Mouse (Mus musculus): Measurements from ENCODE around the gene Il1b. TPM values are rescaled to one million over a fixed set of nuclear protein-coding genes. Genes with fewer than 3 reads are reported as not detected.

The Il1b gene
- polyA plus RNA-seq, 1 experiment from 2014 or later: not detected

DNA sequence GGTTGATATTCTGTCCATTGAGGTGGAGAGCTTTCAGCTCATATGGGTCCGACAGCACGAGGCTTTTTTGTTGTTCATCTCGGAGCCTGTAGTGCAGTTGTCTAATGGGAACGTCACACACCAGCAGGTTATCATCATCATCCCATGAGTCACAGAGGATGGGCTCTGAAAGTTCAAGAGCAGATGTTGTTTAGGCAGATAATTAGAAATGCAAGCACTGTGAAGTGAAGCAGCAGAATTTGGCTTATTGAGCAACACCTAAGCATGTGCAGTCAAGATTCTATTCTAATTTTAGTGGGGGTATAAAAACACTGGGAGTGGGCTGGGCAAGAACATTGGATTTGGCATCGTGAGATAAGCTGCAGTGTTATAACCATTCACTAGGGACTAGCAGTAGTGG, 3.7 kb downstream of the Il1b start:
- Histone ChIP-seq H3K9ac (replicated peaks) (no peak overlapping the region), H3K27me3 (no peaks in the 10 kb centered on the region), H3K4me3 (no peak overlapping the region), H3K4me1 (no peaks in the 10 kb centered on the region), H3K9me3 (no peaks in the 10 kb centered on the region), H3K27ac (replicated peaks) (no peak overlapping the region), H3K4me2 (replicated peaks) (no peak overlapping the region), H3K36me3 (no peaks in the 10 kb centered on the region)
- 86% methylated on average over 5 of the region's 5 CpGs for WGBS
- no peak for ATAC-seq (replicated peaks)

DNA sequence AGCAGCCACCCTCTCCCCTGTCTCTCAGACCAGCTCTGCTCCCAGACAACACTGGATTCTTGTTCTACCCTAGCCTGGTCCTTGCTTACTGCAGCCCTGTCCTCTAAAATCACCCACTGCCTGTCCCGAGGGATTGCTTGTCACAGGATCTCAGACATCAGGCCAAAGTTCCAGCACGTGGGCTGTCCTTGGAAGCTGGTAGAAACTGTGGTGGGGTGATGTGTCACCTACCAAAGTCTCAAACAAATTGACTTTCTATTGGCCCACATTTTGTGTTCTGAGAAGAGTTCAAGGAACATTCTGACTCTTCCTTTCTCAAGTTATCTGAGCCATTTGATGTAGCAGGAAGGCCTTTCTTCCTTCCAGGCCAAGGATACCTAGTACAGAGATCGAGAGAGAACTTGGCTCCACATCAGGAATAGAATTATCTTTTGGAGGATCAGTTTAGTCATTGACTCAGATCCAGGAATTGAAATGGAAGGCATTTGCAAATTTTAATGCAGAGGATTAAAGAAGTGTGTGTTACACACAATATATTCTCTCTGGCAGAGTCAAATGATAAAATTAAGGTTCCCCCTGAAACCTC, 9.9 kb downstream of the Il1b start:
- no peaks in the 10 kb centered on the region for H3K36me3 ChIP-seq
- H3K9ac ChIP-seq (replicated peaks): no peak overlapping the region
- no peak overlapping the region for H3K4me2 ChIP-seq (replicated peaks)
- H3K27ac ChIP-seq (replicated peaks): no peak overlapping the region
- 75% methylated on average over 3 of the region's 3 CpGs for WGBS
- H3K4me1 ChIP-seq: no peaks in the 10 kb centered on the region
- no peaks in the 10 kb centered on the region for H3K27me3 ChIP-seq
- H3K9me3 ChIP-seq: no peaks in the 10 kb centered on the region
- no peak for ATAC-seq (replicated peaks)
- H3K4me3 ChIP-seq: no peak overlapping the region

DNA sequence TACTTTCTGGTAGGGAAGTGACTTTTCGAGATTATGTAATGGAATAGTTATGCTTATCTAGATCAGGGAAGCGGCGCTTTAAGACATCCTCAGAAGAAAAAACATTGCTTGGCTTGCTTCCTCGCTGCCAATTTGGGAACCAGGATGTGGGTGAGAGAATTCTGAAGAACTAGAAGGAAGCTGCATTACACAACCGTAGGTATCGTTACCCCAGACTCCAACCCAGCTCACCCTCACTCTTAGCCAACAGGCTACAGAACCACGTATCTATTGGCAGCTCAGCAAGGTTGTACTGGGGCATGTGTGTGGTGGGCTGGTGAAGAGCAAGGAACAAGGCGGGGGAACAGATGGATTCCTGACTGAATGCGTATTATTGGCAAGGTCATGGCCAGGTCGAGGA, 10.7 kb downstream of the Il1b start:
- no peak for ATAC-seq (replicated peaks)
- no peaks in the 10 kb centered on the region for H3K27me3 ChIP-seq
- H3K36me3 ChIP-seq: no peaks in the 10 kb centered on the region
- H3K9me3 ChIP-seq: no peaks in the 10 kb centered on the region
- H3K4me3 ChIP-seq: no peak overlapping the region
- no peak overlapping the region for H3K27ac ChIP-seq (replicated peaks)
- no peaks in the 10 kb centered on the region for H3K4me1 ChIP-seq
- H3K9ac ChIP-seq (replicated peaks): no peak overlapping the region
- WGBS: 87% methylated on average over 10 of the region's 10 CpGs
- no peak overlapping the region for H3K4me2 ChIP-seq (replicated peaks)

DNA sequence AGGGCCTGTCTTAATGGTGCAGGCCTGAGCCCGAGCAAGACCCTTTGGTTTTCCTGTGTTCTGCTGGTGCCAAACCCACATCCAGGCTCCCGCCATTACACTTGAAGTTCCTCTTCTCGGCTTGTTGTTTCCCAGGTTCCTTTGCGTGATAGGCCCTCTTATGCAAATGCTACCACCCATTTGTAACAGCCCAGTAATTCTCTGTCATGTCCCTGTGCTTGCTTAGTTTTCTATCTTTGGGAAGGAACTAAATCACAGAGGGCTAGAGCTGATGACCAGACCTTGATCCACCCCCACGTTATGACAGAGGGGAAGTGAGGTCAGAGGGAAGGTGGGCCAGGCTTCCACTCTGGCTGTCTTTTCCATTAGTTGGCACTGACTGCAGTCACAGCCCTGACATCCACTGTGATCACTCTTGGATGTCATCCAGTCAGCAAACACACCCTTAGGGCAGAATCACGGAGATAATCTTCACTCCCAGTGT, 32.8 kb downstream of the Il1b start:
- Histone ChIP-seq H3K27me3 (no peaks in the 10 kb centered on the region), H3K36me3 (no peaks in the 10 kb centered on the region), H3K4me3 (no peak overlapping the region), H3K9ac (replicated peaks) (no peak overlapping the region), H3K27ac (replicated peaks) (no peak overlapping the region), H3K4me1 (0 out of 2 replicates have a peak, but pooled peaks cover 3% of the 10 kb centered on the region), H3K9me3 (no peaks in the 10 kb centered on the region), H3K4me2 (replicated peaks) (no peak overlapping the region)
- WGBS: 76% methylated on average over 6 of the region's 6 CpGs
- no peak for ATAC-seq (replicated peaks)

DNA sequence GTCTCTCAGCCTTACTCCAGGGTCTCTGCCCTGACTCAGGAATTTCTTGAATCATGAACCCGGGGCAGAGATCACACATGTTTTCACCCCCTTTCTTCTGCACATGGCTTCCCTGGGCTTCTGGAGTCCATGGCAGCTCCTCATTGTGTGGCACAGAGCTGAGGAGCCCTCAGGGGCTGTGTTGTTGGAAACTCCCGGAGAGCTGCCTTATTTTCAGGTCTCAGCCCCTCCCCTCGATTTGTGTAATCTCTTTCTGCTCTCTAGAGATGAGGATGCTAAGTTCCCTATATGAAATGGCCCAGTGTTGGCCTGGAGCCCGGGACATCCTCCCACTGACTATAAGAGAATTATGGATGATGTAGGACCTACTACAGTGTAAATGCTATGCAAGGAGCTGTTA, 37.5 kb downstream of the Il1b start:
- WGBS: 48% methylated on average over 4 of the region's 4 CpGs

DNA sequence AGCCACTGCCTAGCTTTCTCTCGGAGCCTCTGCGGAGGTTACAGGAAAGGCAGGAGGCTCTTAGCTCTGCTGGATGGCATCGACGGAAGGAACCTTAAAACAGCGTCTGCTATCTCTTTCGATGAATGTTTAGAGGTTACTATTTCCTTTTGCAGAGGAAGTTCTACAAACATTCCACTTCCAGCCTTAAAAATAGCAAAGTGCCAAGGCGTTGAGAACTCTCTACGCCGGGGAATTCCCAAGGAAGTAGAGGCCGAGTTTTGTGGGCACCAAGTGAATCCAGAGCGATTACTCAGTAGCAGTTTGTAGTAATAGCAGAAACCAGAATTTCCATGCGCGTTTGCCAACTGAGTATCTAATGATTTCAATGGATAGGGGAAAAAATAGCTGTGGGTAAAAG, 40.4 kb downstream of the Il1b start:
- no peaks in the 10 kb centered on the region for H3K27me3 ChIP-seq
- no peak overlapping the region for H3K4me2 ChIP-seq (replicated peaks)
- H3K9ac ChIP-seq (replicated peaks): no peak overlapping the region
- H3K27ac ChIP-seq (replicated peaks): no peak overlapping the region
- ATAC-seq (replicated peaks): no peak
- H3K4me3 ChIP-seq: no peak overlapping the region
- 90% methylated on average over 13 of the region's 13 CpGs for WGBS
- H3K9me3 ChIP-seq: no peaks in the 10 kb centered on the region
- no peaks in the 10 kb centered on the region for H3K36me3 ChIP-seq
- 0 out of 2 replicates have a peak, but pooled peaks cover 3% of the 10 kb centered on the region for H3K4me1 ChIP-seq

More for the DNA sequence above, 37.5 kb downstream of the Il1b start:
- H3K27ac ChIP-seq (replicated peaks): no peak overlapping the region
- no peak for ATAC-seq (replicated peaks)
- no peak overlapping the region for H3K4me3 ChIP-seq
- H3K36me3 ChIP-seq: no peaks in the 10 kb centered on the region
- no peaks in the 10 kb centered on the region for H3K9me3 ChIP-seq
- no peaks in the 10 kb centered on the region for H3K27me3 ChIP-seq
- H3K4me1 ChIP-seq: 0 out of 2 replicates have a peak, but pooled peaks cover 3% of the 10 kb centered on the region
- H3K4me2 ChIP-seq (replicated peaks): no peak overlapping the region
- no peak overlapping the region for H3K9ac ChIP-seq (replicated peaks)

DNA sequence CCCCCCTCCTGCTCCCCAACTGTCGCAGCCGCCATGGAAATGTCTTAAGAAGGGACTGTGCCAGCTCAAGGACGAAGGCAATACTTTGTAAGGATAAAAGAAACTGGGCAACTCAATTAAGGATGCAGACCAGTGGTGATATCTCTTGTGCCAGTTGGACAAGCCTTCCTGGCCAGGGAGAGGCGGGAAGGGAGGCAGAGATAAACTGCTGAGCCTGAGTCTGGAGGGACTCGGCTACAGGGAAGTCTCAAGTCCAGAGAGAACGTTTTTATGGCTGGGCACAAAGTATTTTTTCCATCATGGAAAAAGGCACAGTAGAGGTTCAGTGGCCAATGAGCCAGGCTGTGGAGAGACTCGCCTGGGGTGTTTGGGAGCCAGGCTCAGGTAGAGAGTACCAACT, 40.9 kb downstream of the Il1b start:
- Histone ChIP-seq H3K4me1 (0 out of 2 replicates have a peak, but pooled peaks cover 3% of the 10 kb centered on the region), H3K9ac (replicated peaks) (no peak overlapping the region), H3K4me2 (replicated peaks) (no peak overlapping the region), H3K27ac (replicated peaks) (no peak overlapping the region), H3K9me3 (no peaks in the 10 kb centered on the region), H3K36me3 (no peaks in the 10 kb centered on the region), H3K27me3 (no peaks in the 10 kb centered on the region), H3K4me3 (no peak overlapping the region)
- ATAC-seq (replicated peaks): no peak
- WGBS: 68% methylated on average over 7 of the region's 7 CpGs

DNA sequence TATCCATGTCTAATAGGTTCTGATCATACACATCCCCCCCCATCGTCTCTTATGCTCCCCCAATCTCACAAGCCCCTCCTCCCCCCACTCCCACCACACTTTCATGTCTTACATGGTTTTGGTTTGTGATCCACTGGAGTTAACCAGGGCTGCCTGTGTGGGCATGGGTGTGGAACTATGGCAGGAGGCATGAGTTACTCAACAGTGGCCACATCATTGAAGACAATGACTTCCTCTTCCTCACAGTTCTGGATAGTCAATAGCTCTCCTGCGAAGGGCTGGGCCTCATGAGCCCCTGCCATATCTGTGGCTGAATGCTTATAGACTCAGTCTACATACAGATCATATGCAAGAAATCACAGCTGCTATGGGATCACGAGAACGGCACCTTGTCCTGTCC, 42.7 kb downstream of the Il1b start:
- no peaks in the 10 kb centered on the region for H3K9me3 ChIP-seq
- WGBS: 77% methylated on average over 4 of the region's 4 CpGs
- no peak overlapping the region for H3K9ac ChIP-seq (replicated peaks)
- no peaks in the 10 kb centered on the region for H3K27me3 ChIP-seq
- H3K4me3 ChIP-seq: no peak overlapping the region
- H3K4me2 ChIP-seq (replicated peaks): no peak overlapping the region
- no peak overlapping the region for H3K27ac ChIP-seq (replicated peaks)
- ATAC-seq (replicated peaks): no peak
- no peaks in the 10 kb centered on the region for H3K36me3 ChIP-seq
- H3K4me1 ChIP-seq: no peaks in the 10 kb centered on the region

DNA sequence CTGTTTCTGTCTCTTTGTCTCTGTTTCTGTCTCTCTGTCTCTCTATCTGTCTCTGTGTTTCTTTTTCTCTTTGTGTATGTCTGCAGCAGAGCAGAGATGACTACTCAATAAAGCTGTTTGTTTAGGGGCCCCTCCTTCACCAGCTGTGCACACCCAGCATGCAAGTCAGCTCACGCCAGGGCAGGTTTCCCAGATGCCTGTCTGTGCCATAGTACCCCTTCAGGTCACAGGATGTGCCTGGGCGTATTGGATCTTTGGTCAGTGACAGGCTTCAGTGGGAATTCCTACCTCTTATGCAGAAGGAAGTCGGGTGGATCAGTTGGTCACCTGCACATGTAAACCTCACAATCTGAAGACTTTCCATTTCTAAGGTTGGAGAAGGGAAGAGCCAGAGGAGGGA, 46.7 kb downstream of the Il1b start:
- Histone ChIP-seq H3K4me3 (no peak overlapping the region), H3K9me3 (no peaks in the 10 kb centered on the region), H3K4me1 (no peaks in the 10 kb centered on the region), H3K27ac (replicated peaks) (no peak overlapping the region), H3K4me2 (replicated peaks) (no peak overlapping the region), H3K9ac (replicated peaks) (no peak overlapping the region), H3K27me3 (no peaks in the 10 kb centered on the region), H3K36me3 (no peaks in the 10 kb centered on the region)
- 96% methylated on average over 3 of the region's 3 CpGs for whole genome bisulfite sequencing
- no peak for ATAC-seq (replicated peaks)

DNA sequence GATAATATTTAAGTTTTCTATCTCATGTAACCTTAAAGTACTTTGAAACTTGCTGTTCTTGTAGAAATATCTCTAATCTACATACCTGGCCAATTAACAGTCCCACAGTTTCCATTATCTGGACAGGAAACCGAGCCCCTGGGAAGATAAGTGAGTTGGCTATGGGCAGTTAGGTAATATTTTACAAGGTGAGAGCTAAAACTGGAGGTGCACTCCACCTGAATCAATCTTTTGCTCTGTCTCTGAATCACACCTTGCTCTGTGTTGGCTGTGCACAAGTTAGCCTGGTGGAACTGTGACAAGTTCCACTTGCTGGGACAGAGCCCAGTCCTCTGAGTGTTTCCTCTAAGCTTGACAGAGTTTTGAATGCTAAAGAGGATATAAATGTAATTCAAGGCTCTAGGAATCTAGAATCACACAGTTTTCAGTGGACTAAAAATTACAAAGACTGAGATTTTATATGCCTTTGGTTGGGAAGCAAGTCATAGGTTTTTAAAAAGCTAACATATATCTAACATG, 48.8 kb downstream of the Il1b start:
- ATAC-seq (replicated peaks): no peak
- Histone ChIP-seq H3K4me1 (no peaks in the 10 kb centered on the region), H3K27me3 (no peaks in the 10 kb centered on the region), H3K9me3 (no peaks in the 10 kb centered on the region), H3K27ac (replicated peaks) (no peak overlapping the region), H3K4me2 (replicated peaks) (no peak overlapping the region), H3K4me3 (no peak overlapping the region), H3K36me3 (no peaks in the 10 kb centered on the region), H3K9ac (replicated peaks) (no peak overlapping the region)
- WGBS: 77% methylated on average over 1 of the region's 1 CpGs

DNA sequence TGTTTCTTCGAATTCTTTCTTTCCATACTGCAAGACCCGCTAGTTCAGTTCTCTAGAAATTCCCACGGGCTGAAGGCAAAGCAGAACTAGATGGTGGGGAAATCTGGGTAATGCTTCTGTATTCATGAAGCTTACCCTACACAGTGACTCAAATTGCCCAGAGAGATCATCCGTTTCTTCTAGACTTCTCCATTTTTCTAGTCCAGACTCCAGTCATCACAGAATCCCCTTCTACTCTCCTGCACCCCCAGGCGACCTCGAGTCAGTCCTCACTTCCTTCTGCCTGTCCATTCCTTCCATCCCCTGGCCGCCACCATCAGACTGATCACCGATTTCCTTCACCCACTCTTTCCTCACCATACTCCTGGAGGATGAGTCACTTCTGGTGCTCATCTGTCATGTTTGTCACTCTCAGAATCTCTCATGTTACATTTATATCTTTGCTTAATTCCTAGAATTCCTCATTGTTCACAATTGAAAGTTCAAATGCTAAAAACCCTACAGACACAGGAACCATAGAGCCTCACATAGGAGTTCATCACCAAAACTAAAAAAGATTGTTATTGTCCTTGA, 50.8 kb downstream of the Il1b start:
- ATAC-seq (replicated peaks): no peak

DNA sequence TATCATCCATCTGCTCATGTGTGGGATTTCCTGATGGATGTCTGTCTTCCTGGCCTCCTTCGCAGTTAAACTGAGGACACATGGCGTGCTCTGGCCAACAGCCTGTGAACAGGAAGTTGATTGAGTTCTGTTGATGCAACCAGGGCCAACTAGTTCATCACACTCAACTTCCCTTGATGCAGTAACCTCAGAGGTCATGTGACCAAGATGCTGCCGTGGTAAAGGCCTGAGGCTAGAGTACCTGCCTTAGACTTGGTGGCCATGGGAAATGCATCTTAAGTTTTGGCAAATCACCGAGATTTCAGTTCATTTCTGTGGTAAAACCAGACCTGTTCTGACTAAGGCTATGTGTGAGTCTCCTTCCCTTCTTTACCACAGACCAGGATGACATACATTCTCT, 55.1 kb downstream of the Il1b start:
- Histone ChIP-seq H3K9me3 (no peaks in the 10 kb centered on the region), H3K4me2 (replicated peaks) (no peak overlapping the region), H3K36me3 (no peaks in the 10 kb centered on the region), H3K9ac (replicated peaks) (no peak overlapping the region), H3K27ac (replicated peaks) (no peak overlapping the region), H3K27me3 (no peaks in the 10 kb centered on the region), H3K4me3 (no peak overlapping the region), H3K4me1 (no peaks in the 10 kb centered on the region)
- ATAC-seq (replicated peaks): no peak
- WGBS: 84% methylated on average over 4 of the region's 4 CpGs

More for the DNA sequence above, 50.8 kb downstream of the Il1b start:
- 89% methylated on average over 8 of the region's 8 CpGs for WGBS
- no peaks in the 10 kb centered on the region for H3K36me3 ChIP-seq
- no peaks in the 10 kb centered on the region for H3K9me3 ChIP-seq
- H3K9ac ChIP-seq (replicated peaks): no peak overlapping the region
- no peak overlapping the region for H3K27ac ChIP-seq (replicated peaks)
- no peaks in the 10 kb centered on the region for H3K27me3 ChIP-seq
- no peak overlapping the region for H3K4me3 ChIP-seq
- no peak overlapping the region for H3K4me2 ChIP-seq (replicated peaks)
- H3K4me1 ChIP-seq: no peaks in the 10 kb centered on the region

DNA sequence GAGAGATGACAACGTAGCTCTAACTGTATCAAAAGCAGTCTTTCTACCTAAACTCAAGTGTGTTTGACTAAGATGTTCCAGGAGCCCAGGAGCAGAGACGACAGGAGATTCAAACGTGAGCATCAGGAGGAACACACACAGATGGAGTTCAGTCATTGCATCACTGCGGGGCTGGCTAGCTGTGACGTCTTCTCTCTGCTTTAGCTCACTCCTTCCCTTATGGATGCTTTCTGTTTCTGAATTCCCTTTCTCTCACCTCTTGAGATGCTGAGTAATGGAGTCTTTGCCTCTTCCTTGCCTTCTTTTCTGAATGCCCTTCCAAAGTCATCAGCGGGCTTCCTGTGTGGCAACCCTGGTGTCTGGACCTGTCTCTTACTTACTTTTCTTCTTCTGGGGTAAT, 56.1 kb downstream of the Il1b start:
- no peak overlapping the region for H3K9ac ChIP-seq (replicated peaks)
- WGBS: 81% methylated on average over 6 of the region's 6 CpGs
- H3K27ac ChIP-seq (replicated peaks): no peak overlapping the region
- no peaks in the 10 kb centered on the region for H3K4me1 ChIP-seq
- H3K4me3 ChIP-seq: no peak overlapping the region
- H3K9me3 ChIP-seq: no peaks in the 10 kb centered on the region
- no peak overlapping the region for H3K4me2 ChIP-seq (replicated peaks)
- ATAC-seq (replicated peaks): no peak
- H3K27me3 ChIP-seq: no peaks in the 10 kb centered on the region
- H3K36me3 ChIP-seq: no peaks in the 10 kb centered on the region

Data from forebrain, embryonic 15.5 days (tissue).